18 mouse cellular contexts compared by ENCODE assay signal in genomic region chr1:125156093-125156492, GRCm38 (mm10).
DNase-seq lines count a peak whose midpoint lies in the region; TF ChIP-seq lines count a peak whose summit lies in the region.
"Had no signal": no experiment of that assay in that cellular context is flagged by ENCODE, and none has a peak within 500 bp of the region (broad histone marks: within the 10 kb centered on the region; RNA-seq: fewer than 3 reads in every experiment).

No protein-coding gene starts in this region.

- no peak overlapping the region for H3K9ac ChIP-seq in CH12.LX (ENCODE audit: insufficient read depth, low read depth)
- no peak overlapping the region for H3K9ac ChIP-seq in ES-E14 (ENCODE audit: insufficient read depth, low read depth, low read length, poor library complexity, severe bottlenecking)

- H3K4me1 ChIP-seq in CH12.LX (ENCODE audit: control insufficient read depth in 1 of 2, insufficient read depth in 2 of 2) (no peaks in the 10 kb centered on the region), ES-E14 (ENCODE audit: control insufficient read depth in 2 of 2, insufficient read depth in 2 of 2, low read length in 2 of 2, poor library complexity in 1 of 2) (no peaks in the 10 kb centered on the region)

- H3K9me3 ChIP-seq in CH12.LX (replicated peaks; ENCODE audit: low read length): peaks cover 2% of the 10 kb centered on the region
- no peaks in the 10 kb centered on the region for H3K9me3 ChIP-seq in ES-E14 (ENCODE audit: control insufficient read depth, insufficient read depth, low read depth, low read length)

- dilution Hi-C loops in CH12.LX (cut with MboI; ENCODE audit: extremely low pct_ligation_motif_present, extremely low pct_unique_long_range_greater_than_20kb, low sequenced_read_pairs): no loop called here

- DNase-seq in CH12.LX (ENCODE audit: extremely low read depth) (no peak), ES-E14 (ENCODE audit: low read depth, low spot score) (no peak)
- DNase-seq in right cerebral cortex, postnatal 4 days: no peak
- no peak for DNase-seq in adrenal gland, postnatal 25 days
- DNase-seq: adrenal gland, adult 2 months; adrenal gland, adult 8-10 months; adrenal gland, postnatal 10 days; adrenal gland, postnatal 14 days; adrenal gland, postnatal 36 days; B cell, adult 2 months; cerebellum, adult 11 months; cerebellum, adult 11-12 months; cerebellum, adult 18-20 months; cerebellum, adult 2 months; cerebellum, adult 8-10 months; cerebellum, adult 9-10 months had no signal

- no peak for TF ChIP-seq CTCF in CH12.LX (conservative IDR thresholded peaks at IDR 0.05 in 1 of 2, IDR thresholded peaks at IDR 0.05 in 1 of 2; ENCODE audit: low read depth in 2 of 2, low read length in 2 of 2)

- no peak for TF ChIP-seq RAD21 in CH12.LX (IDR thresholded peaks at IDR 0.05; ENCODE audit: low read depth, low read length)

- TF ChIP-seq POLR2A in CH12.LX (IDR thresholded peaks at IDR 0.05; ENCODE audit: low read depth, low read length): no peak

- peaks cover 2% of the 10 kb centered on the region for H3K27me3 ChIP-seq in CH12.LX (replicated peaks)
- H3K27me3 ChIP-seq: Patski had no signal

- H3K36me3 ChIP-seq in CH12.LX (replicated peaks in 1 of 2; ENCODE audit: control insufficient read depth in 1 of 2, insufficient read depth in 1 of 2, low read length in 1 of 2): no peaks in the 10 kb centered on the region
- H3K36me3 ChIP-seq in ES-E14 (ENCODE audit: control insufficient read depth, insufficient read depth, low read length, poor library complexity, severe bottlenecking): no peaks in the 10 kb centered on the region
- H3K36me3 ChIP-seq: G1E had no signal

- H3K79me2 ChIP-seq in CH12.LX (replicated peaks; ENCODE audit: control insufficient read depth, extremely low read depth, insufficient read depth, poor library complexity, severe bottlenecking): no peaks in the 10 kb centered on the region

- no peak for TF ChIP-seq EP300 in CH12.LX (IDR thresholded peaks at IDR 0.05; ENCODE audit: low read length)

- no peak overlapping the region for H3K27ac ChIP-seq in CH12.LX (ENCODE audit: insufficient read depth, low read depth)
- no peak overlapping the region for H3K27ac ChIP-seq in ES-E14 (ENCODE audit: insufficient read depth, low read depth, low read length, poor library complexity, severe bottlenecking)

- no peak overlapping the region for H3K4me3 ChIP-seq in CH12.LX (replicated peaks in 1 of 3; ENCODE audit: low read depth in 2 of 3, low read length in 2 of 3, poor library complexity in 1 of 3)
- H3K4me3 ChIP-seq in ES-E14 (ENCODE audit: insufficient read depth in 1 of 2, low read depth in 1 of 2, low read length in 2 of 2, poor library complexity in 1 of 2, severe bottlenecking in 1 of 2): no peak overlapping the region

- in situ Hi-C loops in CH12.LX (cut with MboI; ENCODE audit: low pct_ligation_motif_present, low pct_unique_long_range_greater_than_20kb, low sequenced_read_pairs) (no loop called here), ES-E14 (cut with MboI; ENCODE audit: low sequenced_read_pairs in 2 of 2, unreplicated experiment in 2 of 2) (no loop called here)

- no peak overlapping the region for H3K4me2 ChIP-seq in CH12.LX (ENCODE audit: insufficient read depth, low read depth, poor library complexity, severe bottlenecking)

TF ChIP-seq in CH12.LX, 34 proteins besides CTCF, POLR2A, EP300 and RAD21:
- TF ChIP-seq MAFK (IDR thresholded peaks at IDR 0.05; ENCODE audit: insufficient replicate concordance, low read length): peak; percentile 77
- TF ChIP-seq CHD1 (IDR thresholded peaks at IDR 0.05; ENCODE audit: low read depth, low read length): no peak
- no peak for TF ChIP-seq NRF1 (IDR thresholded peaks at IDR 0.05; ENCODE audit: low read depth, low read length)
- no peak for TF ChIP-seq KAT2A (IDR thresholded peaks at IDR 0.05; ENCODE audit: insufficient replicate concordance, low read length)
- TF ChIP-seq MEF2A (IDR thresholded peaks at IDR 0.05; ENCODE audit: borderline replicate concordance, low read depth, low read length): no peak
- no peak for TF ChIP-seq CHD2 (IDR thresholded peaks at IDR 0.05; ENCODE audit: low read length)

TF ChIP-seq in ES-E14, 5 proteins besides CTCF, POLR2A, EP300 and RAD21:
- TF ChIP-seq CHD2 (IDR thresholded peaks at IDR 0.05; ENCODE audit: low read depth, low read length): no peak
- peak; percentile 91 for TF ChIP-seq MAFK (IDR thresholded peaks at IDR 0.05; ENCODE audit: insufficient read depth, low read depth, low read length)
